Mouse (Mus musculus): ENCODE data around the gene Anks3.

- TF ChIP-seq EP300 (IDR thresholded peaks at IDR 0.05; ENCODE audit: low read depth): no peak
- TF ChIP-seq CTCF (IDR thresholded peaks at IDR 0.05; ENCODE audit: low read depth): no peak
Measured at GRCm38 (mm10) chr16:4901167-4901566, 62.8 kb downstream of the Anks3 start.
